Mouse (Mus musculus) myocyte (in vitro differentiated cells): ENCODE data around the gene Sptbn4. TPM values are rescaled to one million over a fixed set of nuclear protein-coding genes. Genes with fewer than 3 reads are reported as not detected.
A peak's percentile ranks its signal among the peaks of the same experiment; 100 is the strongest.

Experiments
- H3K27me3 ChIP-seq: one replicate; pipeline ENCODE4 v1.6.1; 2011; ENCODE audit not compliant: control insufficient read depth, insufficient read depth, insufficient read length
- H3K36me3 ChIP-seq: one replicate; pipeline ENCODE4 v1.6.1; 2011; ENCODE audit not compliant: control insufficient read depth, insufficient read depth
- H3K4me2 ChIP-seq: one replicate; pipeline ENCODE4 v1.6.1; 2011; ENCODE audit warnings: low read depth, control low read depth
- H3K4me3 ChIP-seq: one replicate; pipeline ENCODE4 v1.5.1; 2011; ENCODE audit warnings: mild to moderate bottlenecking, control low read depth, moderate library complexity
- H3K79me2 ChIP-seq: one replicate; pipeline ENCODE4 v1.6.1; 2011; ENCODE audit not compliant: control insufficient read depth, insufficient read depth
- H3ac ChIP-seq: one replicate; pipeline ENCODE4 v1.6.1; 2011; ENCODE audit not compliant: control insufficient read depth, insufficient read length
- CEBPB ChIP-seq: IDR thresholded peaks from 2 replicates; pipeline ENCODE4 v1.6.1; 2011; ENCODE audit warnings: mild to moderate bottlenecking, moderate library complexity; ENCODE audit not compliant: poor library complexity, insufficient read depth, severe bottlenecking
- E2F4 ChIP-seq: IDR thresholded peaks from one replicate; pipeline ENCODE4 v1.6.1; 2011; ENCODE audit warnings: mild to moderate bottlenecking, control low read depth, moderate library complexity; ENCODE audit not compliant: insufficient read depth
- MAX ChIP-seq: IDR thresholded peaks from one replicate; pipeline ENCODE4 v1.6.1; 2011; ENCODE audit warnings: low read depth, mild to moderate bottlenecking, control low read depth
- MYOD1 ChIP-seq, 3 experiments: IDR thresholded peaks; one replicate each; pipeline ENCODE4 v1.6.1; 2011; ENCODE audit warnings: control low read depth in 2 of 3, low read depth in 2 of 3, mild to moderate bottlenecking in 2 of 3, moderate library complexity in 1 of 3; ENCODE audit not compliant: insufficient read length in 2 of 3, control insufficient read depth in 1 of 3
- MYOG ChIP-seq, 3 experiments: IDR thresholded peaks; one replicate each; pipeline ENCODE4 v1.6.1; 2011; ENCODE audit warnings: control low read depth in 2 of 3, low read depth in 2 of 3, mild to moderate bottlenecking in 2 of 3; ENCODE audit not compliant: insufficient read length in 2 of 3, control insufficient read depth in 1 of 3, insufficient read depth in 1 of 3
- POLR2A ChIP-seq: IDR thresholded peaks from one replicate; pipeline ENCODE4 v1.6.1; 2011; ENCODE audit warnings: low read depth, mild to moderate bottlenecking, control low read depth, moderate library complexity; ENCODE audit not compliant: insufficient read length
- POLR2AphosphoS2 ChIP-seq: IDR thresholded peaks from one replicate; pipeline ENCODE4 v1.6.1; 2011; ENCODE audit warnings: low read depth, control low read depth; ENCODE audit not compliant: insufficient read length
- REST ChIP-seq: IDR thresholded peaks from one replicate; pipeline ENCODE4 v1.6.1; 2011; ENCODE audit warnings: mild to moderate bottlenecking, control low read depth, moderate library complexity; ENCODE audit not compliant: insufficient read depth, insufficient read length
- SRF ChIP-seq: IDR thresholded peaks from one replicate; pipeline ENCODE4 v1.6.1; 2011; ENCODE audit warnings: low read depth; ENCODE audit not compliant: control insufficient read depth, insufficient read length
- TCF12 ChIP-seq: IDR thresholded peaks from one replicate; pipeline ENCODE4 v1.6.1; 2011; ENCODE audit warnings: mild to moderate bottlenecking, control low read depth; ENCODE audit not compliant: poor library complexity, insufficient read depth, severe bottlenecking
- TCF3 ChIP-seq: IDR thresholded peaks from one replicate; pipeline ENCODE4 v1.6.1; 2011; ENCODE audit warnings: low read depth, control low read depth; ENCODE audit not compliant: insufficient read length
- USF1 ChIP-seq: IDR thresholded peaks from one replicate; pipeline ENCODE4 v1.6.1; 2011; ENCODE audit warnings: low read depth, mild to moderate bottlenecking, control low read depth, moderate library complexity
- polyA plus RNA-seq: library from polyadenylated mRNA; unstranded; fragments of >200 nt; fragmentation: generic; extraction: Trizol; gene quantifications from one replicate; pipeline ENCODE4 v1.2.1, GENCODE M21; 2012; ENCODE audit warnings: missing spikeins

Sptbn4 gene
- polyA plus RNA-seq, 1 experiment = 0.17 TPM

DNA sequence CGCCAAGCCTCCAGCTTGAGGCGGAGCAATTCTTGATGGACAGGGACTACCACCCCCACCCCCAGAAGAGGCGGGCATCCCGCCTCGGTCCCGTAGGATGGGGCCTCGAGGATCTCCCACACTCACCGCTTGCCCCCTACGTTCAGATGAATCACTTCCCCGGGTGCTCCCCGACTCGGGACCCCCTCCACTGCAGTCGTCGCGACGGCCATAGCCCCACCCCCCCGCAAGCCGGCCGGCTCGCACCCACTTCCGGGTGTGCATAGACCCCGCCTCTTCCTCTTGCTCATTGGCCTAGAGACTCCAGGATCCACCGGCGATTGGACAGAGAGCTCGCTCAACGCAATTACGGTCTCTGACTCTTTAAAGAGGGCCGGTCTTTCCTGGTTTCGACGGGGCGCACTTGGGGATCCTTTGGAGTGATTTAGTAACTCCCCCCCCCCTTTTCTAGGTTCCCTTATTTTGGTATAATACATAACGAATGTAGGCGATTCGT, 91.7 kb downstream of the Sptbn4 start, which contains the start of gene Shkbp1:
TSS of gene Shkbp1 (minus strand) at position 275 of the 496 bp plus-strand sequence.
- peak; percentile 12 for TF ChIP-seq POLR2A
- TF ChIP-seq CEBPB = no peak
- Histone ChIP-seq H3K27me3 (no peaks in the 10 kb centered on the region), H3K79me2 (no peaks in the 10 kb centered on the region), H3K4me2 (peak within 1 kb of the TSS; percentile 88), H3ac (no peak within 1 kb of the TSS), H3K4me3 (peak within 1 kb of the TSS; percentile 58), H3K36me3 (peaks cover 2% of the 10 kb centered on the region)

DNA sequence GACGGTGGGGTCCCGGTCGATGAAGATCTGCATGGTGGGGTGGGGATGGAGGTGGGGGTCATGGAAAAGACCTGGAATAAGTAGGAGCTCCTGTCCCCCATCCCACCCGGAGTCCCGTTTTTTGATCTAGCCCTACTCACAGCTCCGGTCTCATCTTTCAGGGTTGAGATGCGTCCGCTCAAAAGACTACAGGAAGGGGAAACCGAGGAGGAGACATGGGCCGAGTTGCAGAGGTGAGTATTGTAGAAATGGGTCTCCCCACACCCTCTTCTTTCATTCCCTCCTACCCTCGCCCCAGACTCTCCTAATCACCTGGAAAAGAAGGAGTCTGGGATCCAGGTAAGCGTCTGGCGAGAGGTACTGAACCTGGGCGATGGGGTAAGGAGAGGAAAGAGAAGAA, 92.2 kb downstream of the Sptbn4 start:
- H3K4me3 ChIP-seq = peak overlapping the region; percentile 58
- peak overlapping the region; percentile 88 for H3K4me2 ChIP-seq
- no peaks in the 10 kb centered on the region for H3K27me3 ChIP-seq
- no peaks in the 10 kb centered on the region for H3K79me2 ChIP-seq
- peaks cover 3% of the 10 kb centered on the region for H3K36me3 ChIP-seq
- no peak for TF ChIP-seq USF1
- no peak for TF ChIP-seq SRF
- no peak for TF ChIP-seq E2F4
- no peak for TF ChIP-seq REST
- TF ChIP-seq TCF3 = no peak
- no peak for TF ChIP-seq TCF12
- TF ChIP-seq CEBPB = no peak
- H3ac ChIP-seq = no peak overlapping the region

DNA sequence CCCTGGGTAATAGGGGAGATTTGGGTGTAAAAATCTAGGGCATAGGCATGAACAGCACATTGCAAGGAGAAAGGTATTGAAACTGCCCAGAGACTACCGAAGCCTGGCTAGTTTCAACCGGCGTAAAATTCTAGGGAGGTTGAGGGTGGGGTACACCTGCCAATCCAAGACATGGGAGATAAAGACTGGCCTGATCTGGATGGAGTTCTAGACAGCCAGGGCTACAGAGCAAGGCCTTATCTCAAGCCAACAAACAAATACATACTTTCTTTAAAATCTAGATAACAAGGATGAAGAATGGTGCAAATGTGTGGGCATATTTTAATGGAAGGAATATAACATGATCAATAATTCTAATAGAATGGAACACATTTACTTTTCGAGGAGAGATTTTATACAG, 92.7 kb downstream of the Sptbn4 start:
- Histone ChIP-seq H3ac (no peak overlapping the region), H3K4me3 (peak overlapping the region; percentile 58), H3K79me2 (no peaks in the 10 kb centered on the region), H3K4me2 (peak overlapping the region; percentile 88), H3K36me3 (peaks cover 3% of the 10 kb centered on the region), H3K27me3 (no peaks in the 10 kb centered on the region)
- no peak for TF ChIP-seq CEBPB
- TF ChIP-seq SRF = no peak
- no peak for TF ChIP-seq POLR2A
- TF ChIP-seq TCF3 = no peak
- TF ChIP-seq MAX = no peak
- no peak for TF ChIP-seq REST
- TF ChIP-seq POLR2AphosphoS2 = no peak
- TF ChIP-seq USF1 = no peak
- TF ChIP-seq E2F4 = no peak

DNA sequence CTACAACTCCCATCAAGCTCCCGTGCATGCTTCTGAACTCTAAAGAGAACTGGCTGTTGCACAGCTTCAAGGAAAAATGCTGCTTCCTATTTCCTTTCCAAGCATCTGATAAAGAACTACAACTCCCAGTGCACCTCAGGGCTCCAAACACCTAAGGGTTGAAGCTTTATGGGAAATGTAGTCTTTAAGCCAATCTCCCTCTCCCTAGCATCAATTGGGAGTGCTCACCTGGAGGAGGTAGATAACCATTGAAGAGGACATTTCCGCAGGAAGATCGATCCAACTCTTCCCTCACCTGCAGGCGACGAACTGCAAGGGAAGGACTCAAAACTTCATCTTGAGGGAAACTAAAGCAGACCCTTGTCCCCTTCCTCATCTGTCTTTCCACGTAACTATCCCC, 93.3 kb downstream of the Sptbn4 start:
- TF ChIP-seq USF1 = no peak
- TF ChIP-seq TCF3 = no peak
- TF ChIP-seq POLR2AphosphoS2 = no peak
- no peak for TF ChIP-seq MYOG (IDR thresholded peaks at IDR 0.05; ENCODE audit: control insufficient read depth in 1 of 3, insufficient read depth in 1 of 3, insufficient read length in 2 of 3, low read depth in 2 of 3)
- TF ChIP-seq E2F4 = no peak
- TF ChIP-seq REST = no peak
- no peak for TF ChIP-seq CEBPB
- no peak for TF ChIP-seq POLR2A
- no peak for TF ChIP-seq TCF12
- Histone ChIP-seq H3K4me2 (no peak overlapping the region), H3K79me2 (no peaks in the 10 kb centered on the region), H3K27me3 (no peaks in the 10 kb centered on the region), H3K36me3 (peaks cover 3% of the 10 kb centered on the region), H3K4me3 (no peak overlapping the region), H3ac (no peak overlapping the region)

DNA sequence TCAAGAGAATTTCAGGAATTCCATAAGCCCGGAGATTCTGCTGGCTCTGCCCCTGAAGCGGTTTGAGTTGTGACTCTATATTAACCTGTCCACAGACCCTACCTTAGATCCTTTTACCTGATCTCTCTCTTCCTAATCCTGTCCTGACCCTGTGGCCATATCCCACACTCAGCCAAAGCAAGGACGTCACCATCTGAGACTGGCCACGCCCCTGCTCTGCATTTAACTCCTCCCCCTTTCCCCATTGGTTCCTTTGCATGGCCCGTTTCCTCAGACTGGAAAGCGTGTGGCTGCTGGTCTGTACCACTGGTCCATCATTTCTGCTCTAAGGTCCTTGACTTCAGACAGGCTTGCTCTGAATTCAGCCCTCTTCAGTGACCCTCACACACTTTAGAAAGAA, 102.0 kb downstream of the Sptbn4 start:
- TF ChIP-seq TCF3 (no peak), USF1 (no peak), MYOG (IDR thresholded peaks at IDR 0.05; ENCODE audit: control insufficient read depth in 1 of 3, insufficient read depth in 1 of 3, insufficient read length in 2 of 3, low read depth in 2 of 3) (no peak), CEBPB (no peak), MAX (no peak), POLR2A (no peak), MYOD1 (IDR thresholded peaks at IDR 0.05; ENCODE audit: control insufficient read depth in 1 of 3, insufficient read length in 2 of 3, low read depth in 2 of 3) (no peak), POLR2AphosphoS2 (no peak), TCF12 (no peak), REST (no peak), SRF (no peak), E2F4 (no peak)
- Histone ChIP-seq H3K27me3 (no peaks in the 10 kb centered on the region), H3ac (no peak overlapping the region), H3K4me2 (no peak overlapping the region), H3K4me3 (no peak overlapping the region), H3K79me2 (no peaks in the 10 kb centered on the region), H3K36me3 (peaks cover 5% of the 10 kb centered on the region)

DNA sequence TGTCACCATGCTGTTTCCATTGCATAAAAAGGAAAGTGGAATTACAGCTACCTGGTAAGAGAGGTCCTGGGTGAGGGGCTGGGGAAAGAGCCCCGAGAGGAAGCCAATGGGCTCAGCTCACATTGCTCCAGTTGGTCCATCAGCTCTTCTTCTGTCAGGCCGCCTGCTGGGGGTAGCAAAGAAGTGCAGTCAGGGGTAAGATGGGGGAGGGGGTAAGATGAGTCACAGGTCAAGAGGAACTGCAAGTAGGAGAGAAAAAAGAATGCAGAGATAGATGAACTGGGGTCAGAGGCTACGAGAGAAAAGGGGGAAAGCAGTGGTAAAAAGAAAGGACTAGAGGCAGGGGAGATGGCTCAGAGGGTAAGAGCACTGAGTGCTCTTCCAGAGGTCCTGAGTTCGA, 104.9 kb downstream of the Sptbn4 start:
- no peak overlapping the region for H3K4me2 ChIP-seq
- H3ac ChIP-seq = no peak overlapping the region
- no peak for TF ChIP-seq POLR2A
- no peak for TF ChIP-seq MYOD1 (IDR thresholded peaks at IDR 0.05; ENCODE audit: control insufficient read depth in 1 of 3, insufficient read length in 2 of 3, low read depth in 2 of 3)
- TF ChIP-seq E2F4 = no peak
- TF ChIP-seq POLR2AphosphoS2 = no peak
- no peak for TF ChIP-seq REST
- TF ChIP-seq MAX = no peak
- TF ChIP-seq USF1 = no peak
- TF ChIP-seq SRF = no peak
- TF ChIP-seq TCF12 = no peak
- no peak for TF ChIP-seq MYOG (IDR thresholded peaks at IDR 0.05; ENCODE audit: control insufficient read depth in 1 of 3, insufficient read depth in 1 of 3, insufficient read length in 2 of 3, low read depth in 2 of 3)
- no peak for TF ChIP-seq CEBPB
- TF ChIP-seq TCF3 = no peak
- no peaks in the 10 kb centered on the region for H3K79me2 ChIP-seq
- peaks cover 5% of the 10 kb centered on the region for H3K36me3 ChIP-seq
- H3K27me3 ChIP-seq = no peaks in the 10 kb centered on the region
- no peak overlapping the region for H3K4me3 ChIP-seq
